Mouse (Mus musculus) limb, embryonic 14.5 days (tissue): ENCODE results near the gene Pink1. TPM values are rescaled to one million over a fixed set of nuclear protein-coding genes. Genes with fewer than 3 reads are reported as not detected.
A peak's percentile ranks its signal among the peaks of the same experiment; 100 is the strongest.

Experiments used
- ATAC-seq: fragments of 200-750 bp; cut with Nextera tagmentation; 2 replicates; pipeline ENCODE4 v1.8.0; 2017; ENCODE audit warnings: low read depth, moderate number of reproducible peaks, moderate TSS enrichment; ENCODE audit not compliant: low FRiP score
- DNase-seq: peaks from one replicate; pipeline ENCODE4 v3.0.0-alpha.2; 2015; ENCODE audit warnings: low spot score
- H3K27ac ChIP-seq: fragments of 300-500 bp; sonication (generic); replicated peaks from 2 replicates; pipeline ENCODE4 v1.5.1; 2014; ENCODE audit warnings: low read depth, mild to moderate bottlenecking, low read length, moderate library complexity, mixed read lengths
- H3K27me3 ChIP-seq: fragments of 300-500 bp; sonication (generic); 2 replicates; pipeline ENCODE4 v1.6.1; 2014; ENCODE audit warnings: low read length, mixed read lengths; ENCODE audit not compliant: control insufficient read depth, insufficient read depth
- H3K36me3 ChIP-seq: fragments of 300-500 bp; sonication (generic); 2 replicates; pipeline ENCODE4 v1.6.1; 2014; ENCODE audit warnings: mild to moderate bottlenecking, low read length, moderate library complexity, mixed read lengths; ENCODE audit not compliant: control insufficient read depth, insufficient read depth
- H3K4me1 ChIP-seq: fragments of 300-500 bp; sonication (generic); 2 replicates; pipeline ENCODE4 v1.6.1; 2014; ENCODE audit warnings: antibody characterized with exemption, low read length, mixed read lengths; ENCODE audit not compliant: control insufficient read depth, insufficient read depth
- H3K4me2 ChIP-seq: fragments of 300-500 bp; sonication (generic); replicated peaks from 2 replicates; pipeline ENCODE4 v1.6.1; 2014; ENCODE audit warnings: low read depth, mild to moderate bottlenecking, low read length, moderate library complexity; ENCODE audit not compliant: severe bottlenecking
- H3K4me3 ChIP-seq: fragments of 300-500 bp; sonication (generic); replicated peaks from 2 replicates; pipeline ENCODE4 v1.5.1; 2014; ENCODE audit warnings: low read length
- H3K9ac ChIP-seq: fragments of 300-500 bp; sonication (generic); 2 replicates; pipeline ENCODE4 v1.6.1; 2014; ENCODE audit warnings: mild to moderate bottlenecking, low read depth, low read length, moderate library complexity; ENCODE audit not compliant: severe bottlenecking
- H3K9me3 ChIP-seq: fragments of 300-500 bp; sonication (generic); 2 replicates; pipeline ENCODE4 v1.6.1; 2016; ENCODE audit warnings: low read length; ENCODE audit not compliant: control insufficient read depth
- POLR2A ChIP-seq: fragments of 200-500 bp; IDR thresholded peaks from 2 replicates; pipeline ENCODE4 v1.8.0; 2012; ENCODE audit warnings: inconsistent platforms, mild to moderate bottlenecking, moderate library complexity, borderline replicate concordance; ENCODE audit not compliant: insufficient read depth, insufficient read length; ENCODE audit errors: extremely low read depth
- WGBS: fragments of 180-500 bp; shearing (Covaris S2); extraction: QIAGEN DNeasy Blood & Tissue Kit; methylation state at CpG from one replicate; pipeline ENCODE4 v1.1.7; 2014; 5-methylcytosine and 5-hydroxymethylcytosine counted together
- polyA plus RNA-seq, 2 experiments: library from polyadenylated mRNA; depleted of rRNA in 1 of 2; stranded (reverse) in 1 of 2; unstranded in 1 of 2; fragments of >200 nt; fragmentation: Nextera tagmentation in 1 of 2; extraction: Ambion mirVana in 1 of 2; gene quantifications; 2 replicates each; pipeline versions ENCODE4 v1.2.1 to v1.2.3; 2012 to 2014

The Pink1 gene
- polyA plus RNA-seq, 2 experiments, result 35.5 to 44.0 TPM

GRCm38 (mm10) chr4:138342778-138343177 is 16.7 kb upstream of the Pink1 start:
- no peaks in the 10 kb centered on the region for H3K36me3 ChIP-seq
- no peak overlapping the region for H3K27ac ChIP-seq
- no peak overlapping the region for H3K4me3 ChIP-seq
- H3K27me3 ChIP-seq, result no peaks in the 10 kb centered on the region
- H3K4me2 ChIP-seq, result no peak overlapping the region
- H3K9ac ChIP-seq, result peak overlapping the region; percentile 12; the same call in 1 of the 2 replicates
- ATAC-seq (no peak), DNase-seq (no peak)
- peaks cover 8% of the 10 kb centered on the region; the same call in 1 of the 2 replicates for H3K4me1 ChIP-seq
- TF ChIP-seq POLR2A, result no peak
- no peaks in the 10 kb centered on the region for H3K9me3 ChIP-seq
- 66% methylated on average over 6 of the region's 6 CpGs for WGBS

GRCm38 (mm10) chr4:138342048-138342447 is 15.9 kb upstream of the Pink1 start:
- no peaks in the 10 kb centered on the region for H3K9me3 ChIP-seq
- H3K4me3 ChIP-seq, result no peak overlapping the region
- no peak overlapping the region for H3K9ac ChIP-seq
- no peak for TF ChIP-seq POLR2A
- H3K4me1 ChIP-seq, result peaks cover 8% of the 10 kb centered on the region; the same call in 1 of the 2 replicates
- no peak for ATAC-seq
- H3K36me3 ChIP-seq, result no peaks in the 10 kb centered on the region
- no peak overlapping the region for H3K27ac ChIP-seq
- H3K4me2 ChIP-seq, result no peak overlapping the region
- 58% methylated on average over 7 of the region's 7 CpGs for WGBS
- no peak for DNase-seq
- H3K27me3 ChIP-seq, result no peaks in the 10 kb centered on the region

- no peak for TF ChIP-seq POLR2A
- H3K27me3 ChIP-seq, result no peaks in the 10 kb centered on the region
These were observed 15.3 kb upstream of the Pink1 start for GRCm38 (mm10) chr4:138341393-138341792.

GRCm38 (mm10) chr4:138339963-138340362 is 13.9 kb upstream of the Pink1 start:
- H3K27ac ChIP-seq, result no peak overlapping the region
- H3K9ac ChIP-seq, result no peak overlapping the region
- WGBS, result 28% methylated on average over 4 of the region's 4 CpGs
- no peaks in the 10 kb centered on the region for H3K36me3 ChIP-seq
- TF ChIP-seq POLR2A, result no peak
- DNase-seq (no peak), ATAC-seq (no peak)
- peaks cover 8% of the 10 kb centered on the region; the same call in 1 of the 2 replicates for H3K4me1 ChIP-seq
- H3K9me3 ChIP-seq, result no peaks in the 10 kb centered on the region
- H3K4me3 ChIP-seq, result no peak overlapping the region
- H3K4me2 ChIP-seq, result no peak overlapping the region
- H3K27me3 ChIP-seq, result no peaks in the 10 kb centered on the region

More at GRCm38 (mm10) chr4:138341393-138341792, 15.3 kb upstream of the Pink1 start:
- ATAC-seq (no peak), DNase-seq (no peak)
- Histone ChIP-seq H3K36me3 (no peaks in the 10 kb centered on the region), H3K27ac (no peak overlapping the region), H3K4me3 (no peak overlapping the region), H3K4me1 (peaks cover 8% of the 10 kb centered on the region; the same call in 1 of the 2 replicates), H3K4me2 (no peak overlapping the region), H3K9ac (no peak overlapping the region), H3K9me3 (no peaks in the 10 kb centered on the region)
- WGBS, result 45% methylated on average over 8 of the region's 8 CpGs

- TF ChIP-seq POLR2A, result no peak
- no peaks in the 10 kb centered on the region for H3K9me3 ChIP-seq
- no peak overlapping the region for H3K9ac ChIP-seq
- no peaks in the 10 kb centered on the region for H3K36me3 ChIP-seq
- H3K27ac ChIP-seq, result no peak overlapping the region
- ATAC-seq, result no peak
- H3K27me3 ChIP-seq, result no peaks in the 10 kb centered on the region
- 80% methylated on average over 9 of the region's 9 CpGs for WGBS
- no peak overlapping the region for H3K4me2 ChIP-seq
- H3K4me3 ChIP-seq, result no peak overlapping the region
- H3K4me1 ChIP-seq, result no peaks in the 10 kb centered on the region
- no peak for DNase-seq
These were observed 11.2 kb upstream of the Pink1 start for GRCm38 (mm10) chr4:138337341-138337740.

- H3K36me3 ChIP-seq, result no peaks in the 10 kb centered on the region
- no peak overlapping the region for H3K4me3 ChIP-seq
- TF ChIP-seq POLR2A, result no peak
- ATAC-seq, result no peak
- H3K4me1 ChIP-seq, result no peaks in the 10 kb centered on the region
- H3K9me3 ChIP-seq, result no peaks in the 10 kb centered on the region
- H3K27ac ChIP-seq, result no peak overlapping the region
- H3K9ac ChIP-seq, result no peak overlapping the region
- 71% methylated on average over 5 of the region's 5 CpGs for WGBS
- no peak overlapping the region for H3K4me2 ChIP-seq
- H3K27me3 ChIP-seq, result no peaks in the 10 kb centered on the region
- no peak for DNase-seq
These were observed 10.8 kb upstream of the Pink1 start for GRCm38 (mm10) chr4:138336876-138337275.
